Mouse (Mus musculus): Measurements from ENCODE around the gene Akt1. TPM values are rescaled to one million over a fixed set of nuclear protein-coding genes. Genes with fewer than 3 reads are reported as not detected.

The Akt1 gene
- total RNA-seq, 2 experiments from 2014 or later, result 71.8 to 101 TPM

DNA sequence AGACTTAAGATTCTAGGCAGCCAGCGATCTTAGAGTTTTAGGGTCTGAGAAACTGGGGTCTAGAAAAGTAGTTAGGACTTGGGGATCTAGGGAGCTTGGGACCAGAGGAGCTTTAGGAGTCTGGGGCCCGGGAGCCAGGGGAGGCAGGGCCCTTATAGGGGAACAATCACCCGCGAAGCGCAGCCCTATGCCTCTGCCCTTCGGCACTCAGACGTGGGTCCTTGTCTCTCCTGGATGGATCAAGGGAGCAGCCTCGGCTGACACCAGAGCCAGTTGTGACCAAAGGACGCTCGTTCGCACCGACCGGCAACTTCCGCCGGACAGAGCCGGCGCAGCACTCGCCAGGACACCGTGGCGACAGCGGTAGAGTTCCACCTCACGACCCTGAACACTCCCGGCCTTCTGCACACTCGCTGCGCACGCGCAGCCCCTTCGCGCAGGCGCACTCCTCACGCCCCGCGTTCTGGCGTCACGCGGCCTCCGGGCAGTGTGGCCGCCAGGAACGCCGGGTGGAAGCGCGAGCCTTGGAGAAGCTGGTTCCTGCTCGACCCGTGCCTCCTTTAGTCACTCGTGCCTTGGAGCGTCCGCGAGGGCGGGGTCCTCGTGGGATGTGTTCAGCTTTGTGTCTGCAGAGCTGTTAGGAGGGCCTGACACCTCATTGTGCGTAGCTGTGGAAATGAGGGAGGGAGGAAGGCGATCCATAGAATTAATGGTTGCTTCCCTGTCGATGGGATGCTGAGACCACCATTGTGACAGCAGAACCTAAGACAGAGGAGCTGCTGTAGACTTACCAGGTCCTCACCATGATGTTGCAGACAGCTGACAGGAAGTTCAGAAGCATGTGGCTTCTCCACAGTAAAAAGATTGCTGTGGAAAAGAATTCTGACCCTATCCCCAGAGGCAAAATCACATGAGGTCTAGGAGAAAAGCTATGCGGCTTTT is 18.8 kb upstream of the Akt1 start:
- ATAC-seq (replicated peaks; ENCODE audit: low FRiP score, low TSS enrichment, poor library complexity, severe bottlenecking), result peak; percentile 92

DNA sequence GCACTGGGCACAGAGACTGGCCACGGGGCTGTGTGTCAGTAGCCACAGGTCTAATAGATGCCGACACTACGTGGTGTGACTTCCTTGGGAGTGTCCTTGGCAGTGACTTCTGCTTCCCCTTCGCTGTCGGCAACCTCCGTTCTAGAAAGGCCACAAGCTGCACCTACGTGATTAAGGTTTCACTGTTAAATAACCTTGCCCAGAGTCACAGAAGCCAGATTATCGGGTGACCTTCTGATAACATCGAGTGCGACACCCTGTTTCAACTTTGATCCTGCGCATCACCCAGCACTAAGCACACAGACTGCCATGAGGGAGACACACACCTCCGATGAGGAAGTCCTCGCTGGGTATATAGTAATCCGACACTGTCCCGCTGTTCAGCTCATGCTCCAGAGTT is 13.8 kb upstream of the Akt1 start:
- ATAC-seq (replicated peaks; ENCODE audit: low FRiP score, low TSS enrichment, poor library complexity, severe bottlenecking), result peak; percentile 50; the same call in 1 of the 2 replicates

DNA sequence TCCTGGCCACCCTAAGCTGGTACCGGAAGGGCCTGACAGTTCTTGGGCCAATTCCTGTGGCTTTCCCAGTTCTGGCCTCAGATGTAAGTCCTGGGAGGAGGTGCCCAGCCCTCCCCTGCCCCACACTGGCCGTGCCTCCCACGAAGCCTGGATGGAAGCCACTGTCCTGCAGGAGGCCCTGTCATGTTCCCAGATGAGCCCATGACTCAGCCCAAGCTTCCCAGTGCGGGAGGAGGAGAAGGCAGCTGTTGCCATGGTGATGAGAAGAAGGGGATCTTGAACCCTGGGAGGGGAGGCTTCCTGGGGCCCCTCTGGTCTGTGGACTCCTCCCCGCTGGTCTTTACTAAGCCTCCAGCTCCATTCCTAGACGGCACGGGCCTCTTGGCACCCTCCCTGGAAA is 8.7 kb upstream of the Akt1 start:
- ATAC-seq (replicated peaks; ENCODE audit: low FRiP score, low TSS enrichment, poor library complexity, severe bottlenecking), result no peak

DNA sequence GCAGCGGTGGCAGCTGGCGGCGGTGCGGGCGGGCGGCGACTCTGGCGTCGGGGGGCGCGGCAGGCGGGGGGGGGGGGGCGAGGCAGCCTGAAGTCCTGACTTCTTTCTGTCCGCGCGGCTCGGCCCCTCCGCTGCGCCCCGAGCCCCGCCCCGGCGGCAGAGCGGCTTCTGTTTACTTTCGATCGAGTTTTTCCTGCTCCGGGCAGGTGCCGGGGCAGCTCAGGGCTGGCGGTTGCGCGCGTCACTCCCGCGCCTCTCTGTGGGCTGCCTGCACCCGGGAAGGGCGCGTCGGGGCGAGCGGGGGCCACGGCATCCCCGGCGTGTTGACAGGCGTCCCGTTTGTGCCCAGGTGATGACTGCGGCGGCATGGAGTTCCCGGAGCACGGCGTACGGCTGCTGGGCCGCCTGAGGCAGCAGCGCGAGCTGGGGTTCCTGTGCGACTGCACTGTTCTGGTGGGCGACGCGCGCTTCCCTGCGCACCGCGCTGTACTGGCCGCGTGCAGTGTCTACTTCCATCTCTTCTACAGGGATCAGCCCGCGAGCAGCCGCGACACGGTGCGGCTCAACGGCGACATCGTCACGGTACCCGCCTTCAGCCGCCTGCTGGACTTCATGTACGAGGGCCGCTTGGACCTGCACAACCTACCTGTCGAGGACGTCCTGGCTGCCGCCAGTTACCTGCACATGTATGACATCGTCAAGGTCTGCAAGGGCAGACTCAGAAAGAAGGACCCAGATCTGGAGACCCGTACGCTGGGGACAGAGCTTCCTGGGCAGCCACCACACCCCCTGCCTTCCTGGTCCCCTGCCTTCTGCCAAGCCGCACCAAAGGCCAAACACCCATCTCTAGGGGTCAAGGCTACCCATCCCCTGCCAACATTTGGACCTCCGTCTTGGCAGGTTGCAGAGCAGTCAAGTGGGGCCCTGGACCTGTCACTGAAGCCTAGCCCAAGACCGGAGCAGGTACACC is 4.6 kb upstream of the Akt1 start:
- ATAC-seq (replicated peaks; ENCODE audit: low FRiP score, low TSS enrichment, poor library complexity, severe bottlenecking), result no peak

DNA sequence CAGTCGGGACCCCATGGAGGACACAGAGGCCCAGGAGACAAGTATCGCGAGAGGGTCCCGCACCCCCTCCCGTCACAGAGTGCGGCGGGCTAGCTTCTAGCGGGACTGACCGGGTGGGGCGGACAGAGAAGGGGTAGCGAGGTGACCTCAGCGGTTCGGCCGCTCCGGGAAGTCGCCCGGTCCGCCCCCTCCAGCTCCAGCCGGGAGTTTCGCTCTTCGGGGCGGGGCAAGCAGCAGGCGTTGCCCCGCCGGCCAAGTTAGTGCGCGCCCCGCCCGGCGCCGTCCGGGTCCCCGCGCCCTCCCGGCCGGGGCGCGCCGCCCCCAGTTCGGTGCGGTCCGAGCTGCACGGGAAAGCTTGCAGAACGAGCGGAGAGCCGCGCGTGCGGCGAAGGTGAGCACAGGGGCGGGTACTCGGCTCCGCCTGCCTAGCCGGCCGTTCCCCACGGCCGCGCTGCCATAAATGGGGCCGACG is 3.9 kb upstream of the Akt1 start, which contains the start of gene Zbtb42:
TSS of gene Zbtb42 (plus strand) at position 274 of the 472 bp plus-strand sequence.
- 0 out of 2 replicates have a peak, but pooled peaks have one; percentile 5 for ATAC-seq (replicated peaks; ENCODE audit: low FRiP score, low TSS enrichment, poor library complexity, severe bottlenecking)

DNA sequence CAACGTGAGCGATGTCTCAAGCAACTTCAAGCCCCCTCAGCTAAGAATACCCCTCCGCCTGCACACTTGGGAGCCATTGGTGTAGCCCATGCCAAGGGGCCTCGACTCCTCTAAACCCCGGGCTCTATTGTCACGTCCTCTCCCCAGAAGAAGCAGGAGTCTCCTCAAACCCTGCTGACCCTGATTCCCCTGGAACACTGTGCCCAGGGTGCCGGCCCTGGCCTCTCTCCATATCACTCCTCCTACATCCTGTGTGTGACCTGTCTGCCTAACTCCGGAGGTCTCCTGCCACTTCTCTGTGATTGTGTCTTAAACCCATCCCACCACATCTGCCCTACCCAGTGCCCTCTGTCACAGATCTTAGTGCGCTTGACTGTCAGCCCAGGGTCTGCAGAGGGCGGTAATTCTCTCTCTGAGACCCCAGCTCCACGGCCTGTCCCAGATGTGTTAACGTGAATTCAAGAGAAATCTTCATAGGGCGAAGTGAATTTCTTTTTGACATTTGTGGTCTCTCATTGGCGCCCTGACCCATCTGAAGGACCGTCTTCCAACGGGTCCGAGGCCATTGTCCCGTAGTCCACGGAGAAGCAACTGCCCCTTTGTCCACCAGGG is 3.4 kb upstream of the Akt1 start:
- ATAC-seq (replicated peaks; ENCODE audit: low FRiP score, low TSS enrichment, poor library complexity, severe bottlenecking), result no peak

- ATAC-seq (replicated peaks; ENCODE audit: low FRiP score, low TSS enrichment, poor library complexity, severe bottlenecking), result no peak
These were observed 2.4 kb upstream of the Akt1 start for GRCm38 (mm10) chr12:112677076-112677475.

GRCm38 (mm10) chr12:112675245-112676035 is 756 bp upstream of the Akt1 start:
- peak; percentile 57 for ATAC-seq (replicated peaks; ENCODE audit: low FRiP score, low TSS enrichment, poor library complexity, severe bottlenecking)

GRCm38 (mm10) chr12:112673576-112674091 is 1.1 kb downstream of the Akt1 start:
- no peak for ATAC-seq (replicated peaks; ENCODE audit: low FRiP score, low TSS enrichment, poor library complexity, severe bottlenecking)

GRCm38 (mm10) chr12:112672744-112673575 is 1.7 kb downstream of the Akt1 start:
- ATAC-seq (replicated peaks; ENCODE audit: low FRiP score, low TSS enrichment, poor library complexity, severe bottlenecking), result peak; percentile 43

- no peak for ATAC-seq (replicated peaks; ENCODE audit: low FRiP score, low TSS enrichment, poor library complexity, severe bottlenecking)
These were observed 2.8 kb downstream of the Akt1 start for GRCm38 (mm10) chr12:112671891-112672290.

- ATAC-seq (replicated peaks; ENCODE audit: low FRiP score, low TSS enrichment, poor library complexity, severe bottlenecking), result no peak
These were observed 3.8 kb downstream of the Akt1 start for GRCm38 (mm10) chr12:112670718-112671393.

GRCm38 (mm10) chr12:112667619-112668297 is 6.9 kb downstream of the Akt1 start:
- ATAC-seq (replicated peaks; ENCODE audit: low FRiP score, low TSS enrichment, poor library complexity, severe bottlenecking), result no peak

- ATAC-seq (replicated peaks; ENCODE audit: low FRiP score, low TSS enrichment, poor library complexity, severe bottlenecking), result no peak
These were observed 8.7 kb downstream of the Akt1 start for GRCm38 (mm10) chr12:112665881-112666544.

GRCm38 (mm10) chr12:112665445-112665844 is 9.2 kb downstream of the Akt1 start:
- no peak for ATAC-seq (replicated peaks; ENCODE audit: low FRiP score, low TSS enrichment, poor library complexity, severe bottlenecking)

DNA sequence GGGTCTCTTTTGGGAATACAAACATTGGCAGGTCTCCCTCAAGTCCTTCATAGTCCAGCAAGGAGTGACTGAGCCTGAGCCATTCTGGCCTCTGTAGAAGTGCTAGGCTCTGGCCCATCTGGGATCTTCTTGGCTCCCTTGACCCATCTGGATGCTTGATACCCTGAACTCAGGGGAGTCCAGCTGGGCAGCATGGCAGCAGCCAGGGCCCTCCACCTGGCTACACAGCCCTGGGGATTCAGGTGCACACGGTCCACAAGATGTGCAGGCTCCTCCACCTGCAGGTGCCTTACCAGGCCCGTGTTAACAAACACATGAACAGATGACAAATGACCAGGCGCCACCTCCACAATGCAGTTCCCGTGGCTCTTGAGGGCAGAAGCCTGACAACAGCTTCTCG is 10.0 kb downstream of the Akt1 start:
- no peak for ATAC-seq (replicated peaks; ENCODE audit: low FRiP score, low TSS enrichment, poor library complexity, severe bottlenecking)
